Mouse (Mus musculus): ENCODE data around the gene Sync.

The Sync gene

DNA sequence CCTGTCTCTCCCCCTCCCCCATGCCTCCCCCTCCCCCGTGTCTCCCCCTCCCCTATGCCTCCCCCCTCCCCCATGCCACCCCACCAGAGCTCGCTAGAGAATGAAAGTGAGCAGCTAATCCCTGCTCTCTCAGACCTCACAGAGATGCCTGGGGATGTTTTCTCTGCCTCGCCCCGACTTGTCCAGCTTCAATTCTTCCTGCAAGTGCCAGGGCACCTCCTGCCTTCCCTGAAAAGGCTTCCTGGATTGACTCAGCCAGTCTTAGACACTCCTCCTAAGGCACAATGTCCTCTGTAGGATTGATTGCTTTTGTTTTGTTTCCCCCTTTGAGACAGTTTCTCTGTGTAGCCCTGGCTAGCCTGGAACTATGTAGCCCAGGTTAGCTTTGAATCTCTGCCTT lies 26.2 kb upstream of the Sync start, which contains the start of gene C77080:
C77080 (minus strand) TSS at position 209 of the 400 bp plus-strand sequence.
- no peak for DNase-seq (ENCODE audit: low read depth, low spot score)

DNA sequence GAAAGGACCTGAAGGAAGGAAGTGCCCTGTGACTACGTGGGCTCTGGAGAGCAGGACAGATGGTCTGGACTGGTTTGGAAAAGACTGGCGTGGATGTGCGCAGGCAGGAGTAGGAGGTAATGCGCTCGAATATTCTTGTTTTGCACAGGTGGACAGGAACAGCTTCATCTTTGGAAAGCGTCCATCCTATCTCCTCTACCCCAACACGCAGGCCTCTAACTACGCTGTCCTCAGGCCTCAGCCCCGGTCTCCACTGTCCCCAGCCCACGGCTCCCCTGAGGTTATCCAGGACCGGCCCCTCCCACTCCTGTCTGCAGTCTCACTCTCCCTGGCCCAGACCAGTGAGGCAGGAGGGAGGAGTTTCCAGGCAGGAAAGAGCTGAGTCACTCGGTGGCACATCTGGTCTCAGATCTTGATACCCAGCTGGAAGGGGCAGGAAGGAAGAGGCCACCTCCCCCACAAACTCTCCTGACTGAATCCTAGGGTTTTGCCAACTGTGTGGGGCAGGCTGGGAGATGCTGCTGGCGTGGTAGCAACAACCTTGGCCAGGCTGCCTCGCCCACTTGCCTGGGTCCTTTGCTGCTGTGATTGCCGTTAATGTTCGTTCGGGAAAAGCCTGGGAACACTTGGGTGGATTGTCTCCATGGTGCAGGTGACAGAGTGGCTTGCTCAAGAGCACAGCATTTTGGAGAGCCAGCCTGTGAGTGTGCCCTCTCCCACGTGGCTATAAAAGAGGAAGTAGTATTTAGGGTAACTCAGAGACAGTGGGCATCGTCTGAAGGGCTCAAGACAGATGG lies 24.0 kb upstream of the Sync start:
- peak; percentile 64 for DNase-seq (ENCODE audit: low read depth, low spot score)

DNA sequence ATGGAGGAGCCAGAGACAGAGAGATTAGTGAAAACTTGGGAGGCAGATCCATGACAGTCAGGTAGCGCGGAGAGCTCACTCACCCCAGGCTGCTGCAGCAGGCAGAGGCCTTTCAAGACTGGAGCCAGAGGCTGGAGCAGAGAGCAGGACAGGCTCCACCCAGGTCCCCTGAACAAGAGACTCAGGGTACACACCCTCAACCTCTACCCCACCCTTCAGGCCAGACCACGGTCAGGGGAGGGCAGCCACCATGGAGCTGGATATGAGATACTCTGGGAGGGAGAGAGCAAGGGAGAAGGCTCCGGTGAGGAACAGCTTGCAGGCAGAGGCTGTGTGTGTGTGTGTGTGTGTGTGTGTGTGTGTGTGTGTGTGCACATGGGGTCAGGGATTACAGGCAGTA lies 21.2 kb upstream of the Sync start:
- DNase-seq (ENCODE audit: low read depth, low spot score) = no peak

DNA sequence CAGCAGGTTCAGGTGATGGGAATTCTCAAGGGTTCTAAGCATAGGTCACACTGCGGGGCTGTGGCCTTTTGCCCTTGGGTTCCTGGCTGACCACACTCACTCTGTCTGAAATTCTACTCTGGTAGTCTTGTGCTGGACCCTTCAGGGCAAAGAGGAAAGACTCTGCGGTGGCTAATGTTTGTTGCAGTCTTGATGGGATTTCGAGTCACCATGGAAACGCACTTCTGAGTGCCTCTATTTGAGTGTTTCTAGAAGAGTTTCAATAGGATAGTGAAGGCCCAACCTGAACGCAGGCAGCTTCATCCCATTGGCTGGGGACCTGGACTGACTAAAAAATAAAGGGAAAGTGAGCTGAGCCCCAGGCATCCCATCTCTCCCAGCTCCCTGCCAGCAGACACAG lies 20.6 kb upstream of the Sync start:
- DNase-seq (ENCODE audit: low read depth, low spot score) = no peak

DNA sequence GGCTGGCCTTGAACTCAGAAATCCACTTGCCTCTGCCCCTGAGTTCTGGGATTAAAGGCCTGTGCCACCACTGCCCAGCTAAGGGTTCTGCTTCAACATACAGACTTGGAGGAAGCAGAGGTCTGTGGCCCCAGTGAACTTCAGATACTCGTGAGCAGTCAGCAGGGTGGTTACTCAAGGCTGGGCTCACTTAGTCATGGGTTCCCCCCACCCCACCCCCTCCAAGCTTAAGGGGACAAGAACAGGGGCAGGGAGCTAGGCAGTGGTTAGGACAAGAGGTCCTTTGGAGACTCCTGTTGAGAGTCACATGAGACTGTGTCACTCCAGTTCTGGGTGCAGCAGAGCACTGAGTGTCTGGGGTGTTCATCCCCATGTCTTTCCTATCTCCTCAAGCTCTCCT lies 18.7 kb upstream of the Sync start:
- DNase-seq (ENCODE audit: low read depth, low spot score) = no peak

DNA sequence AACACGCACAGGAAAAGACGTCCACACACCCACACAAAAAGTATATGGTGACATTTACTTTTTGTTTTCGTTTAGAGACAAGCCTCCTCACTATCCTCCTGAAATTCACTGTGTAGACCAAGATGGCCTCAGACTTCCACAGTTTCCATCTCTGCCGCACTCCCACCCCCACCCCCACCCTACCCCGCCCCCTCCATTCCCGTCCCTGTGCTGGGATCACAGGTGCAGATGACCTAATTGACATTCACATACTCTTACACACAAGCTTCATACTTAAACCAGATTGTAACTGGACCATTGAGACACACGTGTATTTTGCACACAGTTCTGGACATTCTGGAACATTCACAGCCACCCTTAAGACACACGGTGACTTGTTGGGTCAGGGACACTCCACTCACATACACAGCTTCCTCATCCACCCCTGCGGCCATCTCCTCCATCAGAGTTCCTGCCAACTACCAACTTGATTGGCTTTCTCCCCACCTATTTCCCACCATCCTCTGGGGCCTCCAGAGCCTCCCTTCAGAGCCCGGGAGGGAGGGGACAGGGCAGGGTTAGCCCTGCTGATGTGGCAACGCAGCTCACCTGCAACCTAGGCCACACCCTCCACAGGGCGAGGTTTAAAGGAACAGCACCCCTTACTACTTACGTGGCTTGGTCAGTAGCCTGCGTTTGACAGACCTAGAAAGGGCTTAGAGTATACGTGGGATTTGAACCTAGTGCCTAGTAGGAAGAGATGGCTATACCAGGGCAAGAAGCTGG lies 15.2 kb upstream of the Sync start:
- DNase-seq (ENCODE audit: low read depth, low spot score) = peak; percentile 83

DNA sequence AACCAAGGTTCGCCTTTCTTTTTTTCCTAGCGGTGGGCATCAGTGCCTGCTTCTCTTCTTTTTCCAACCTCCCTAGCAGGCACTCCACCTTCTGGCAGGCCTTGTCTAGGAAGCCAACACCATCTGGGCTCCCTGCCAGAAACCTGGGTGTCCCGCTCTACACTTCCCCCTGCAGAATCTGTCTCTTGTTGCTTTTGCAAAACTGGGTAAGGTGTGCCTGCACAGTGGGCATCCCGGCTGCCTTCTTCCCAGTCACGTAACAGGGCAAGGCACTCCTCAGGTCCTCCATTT lies 14.7 kb upstream of the Sync start:
- peak; percentile 34 for DNase-seq (ENCODE audit: low read depth, low spot score)

DNA sequence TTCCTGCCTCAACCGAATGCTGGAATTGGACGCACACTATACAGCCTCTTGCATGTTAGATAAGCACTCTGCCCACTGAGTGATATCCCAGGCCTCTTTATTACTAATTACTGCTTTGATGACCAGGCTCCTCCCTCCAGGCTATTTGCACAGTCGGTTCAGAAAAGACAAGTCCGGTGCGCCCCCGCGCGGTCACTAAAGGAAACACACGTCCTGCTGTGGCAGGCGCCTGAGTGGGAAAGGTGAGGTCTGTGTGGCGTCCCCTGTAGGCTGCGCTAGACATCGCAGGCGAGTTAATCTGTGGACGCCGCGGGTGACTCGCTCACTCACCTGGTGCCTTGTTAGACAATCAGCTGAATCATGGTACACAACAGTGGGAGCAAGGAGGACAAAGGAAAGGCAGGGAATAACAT lies 11.0 kb upstream of the Sync start:
- DNase-seq (ENCODE audit: low read depth, low spot score) = peak; percentile 90

DNA sequence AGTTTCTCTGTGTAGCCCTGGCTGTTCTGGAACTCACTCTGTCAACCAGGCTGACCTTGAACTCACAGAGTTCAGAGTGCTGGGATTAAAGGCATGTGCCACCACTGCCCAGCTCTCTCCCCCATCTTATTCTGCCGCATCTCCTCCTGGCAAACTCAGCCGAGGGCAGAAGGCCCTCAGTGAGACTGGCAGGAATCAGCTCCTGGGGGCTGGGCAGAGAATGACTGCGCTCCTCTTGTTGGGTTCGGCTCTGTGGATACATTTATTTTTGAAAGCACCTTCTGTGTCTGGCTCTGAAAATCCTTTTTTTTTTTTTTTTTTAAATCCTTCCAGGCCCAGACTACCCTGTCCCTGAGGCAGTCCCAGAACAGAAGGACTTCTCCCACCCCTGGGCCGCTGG lies 4.6 kb upstream of the Sync start:
- no peak for DNase-seq (ENCODE audit: low read depth, low spot score)

DNA sequence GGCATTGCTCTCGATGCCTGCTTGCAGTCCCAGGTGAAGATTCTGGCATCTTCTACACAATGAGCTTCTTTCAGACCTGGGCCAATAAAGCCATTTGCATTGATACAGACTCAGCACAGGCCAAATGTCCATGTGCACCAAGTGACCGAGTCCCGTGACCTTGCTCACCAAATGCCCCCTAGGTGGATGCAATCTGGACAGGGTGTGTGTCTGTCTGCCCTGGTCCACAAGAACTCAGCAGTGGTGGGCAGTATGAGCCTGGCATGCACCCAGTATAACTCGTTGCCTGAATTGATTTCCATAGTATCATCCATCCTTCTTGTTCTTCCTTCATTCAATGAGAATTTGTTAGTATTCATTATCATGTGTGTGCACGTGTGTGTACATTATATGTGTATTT lies 4.2 kb upstream of the Sync start:
- DNase-seq (ENCODE audit: low read depth, low spot score) = no peak

DNA sequence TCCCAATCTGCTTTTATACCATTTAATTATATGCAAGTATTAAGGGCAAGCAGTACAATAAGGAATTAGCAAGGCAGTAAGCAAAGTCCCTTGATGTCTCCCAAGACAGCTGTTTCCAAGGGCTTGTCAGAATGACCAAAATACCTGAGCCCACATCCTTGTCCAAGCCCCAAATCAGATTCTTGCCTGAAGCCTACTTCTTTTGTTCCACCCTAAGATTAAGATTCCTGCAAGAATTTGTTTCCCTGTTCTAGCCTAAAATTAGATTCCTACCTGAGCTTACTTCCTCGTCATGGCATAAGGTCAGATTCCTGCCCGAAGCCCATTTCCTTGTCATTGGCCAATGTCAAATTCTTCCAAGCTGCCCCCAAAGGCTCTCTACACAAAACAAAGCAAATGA lies 2.7 kb upstream of the Sync start:
- DNase-seq (ENCODE audit: low read depth, low spot score) = no peak

DNA sequence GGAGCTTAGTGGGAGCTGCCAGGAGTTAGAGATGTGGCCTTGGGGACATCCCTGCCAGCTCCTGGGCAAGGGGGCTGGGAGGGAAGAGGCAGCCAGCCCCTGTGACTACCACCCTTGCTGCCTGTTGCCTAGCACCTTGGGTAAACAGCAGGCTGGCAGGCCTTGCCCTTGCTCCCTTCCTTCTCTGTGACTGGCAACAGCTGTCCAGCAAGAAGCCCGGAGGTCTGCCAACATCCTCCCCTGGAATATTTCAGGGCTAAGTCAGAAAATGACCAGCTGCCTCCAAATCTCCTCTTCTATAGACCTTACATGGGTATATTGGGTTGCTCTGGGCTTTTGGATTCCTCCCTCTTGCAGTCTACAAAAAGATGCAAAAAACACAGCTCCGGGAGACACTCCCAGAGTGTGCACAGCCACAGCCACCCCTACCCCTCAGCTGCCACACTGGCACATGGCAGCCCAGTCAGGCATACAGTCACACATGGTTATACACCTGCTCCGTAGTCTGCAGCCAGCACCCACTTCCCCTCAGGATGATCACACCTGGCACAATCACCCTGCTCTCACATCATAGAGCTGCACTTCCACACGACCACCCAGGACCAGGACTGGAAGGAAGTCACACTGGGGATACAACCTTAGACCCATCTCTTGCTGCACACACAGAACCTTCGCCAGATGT lies 1.3 kb upstream of the Sync start:
- no peak for DNase-seq (ENCODE audit: low read depth, low spot score)

DNA sequence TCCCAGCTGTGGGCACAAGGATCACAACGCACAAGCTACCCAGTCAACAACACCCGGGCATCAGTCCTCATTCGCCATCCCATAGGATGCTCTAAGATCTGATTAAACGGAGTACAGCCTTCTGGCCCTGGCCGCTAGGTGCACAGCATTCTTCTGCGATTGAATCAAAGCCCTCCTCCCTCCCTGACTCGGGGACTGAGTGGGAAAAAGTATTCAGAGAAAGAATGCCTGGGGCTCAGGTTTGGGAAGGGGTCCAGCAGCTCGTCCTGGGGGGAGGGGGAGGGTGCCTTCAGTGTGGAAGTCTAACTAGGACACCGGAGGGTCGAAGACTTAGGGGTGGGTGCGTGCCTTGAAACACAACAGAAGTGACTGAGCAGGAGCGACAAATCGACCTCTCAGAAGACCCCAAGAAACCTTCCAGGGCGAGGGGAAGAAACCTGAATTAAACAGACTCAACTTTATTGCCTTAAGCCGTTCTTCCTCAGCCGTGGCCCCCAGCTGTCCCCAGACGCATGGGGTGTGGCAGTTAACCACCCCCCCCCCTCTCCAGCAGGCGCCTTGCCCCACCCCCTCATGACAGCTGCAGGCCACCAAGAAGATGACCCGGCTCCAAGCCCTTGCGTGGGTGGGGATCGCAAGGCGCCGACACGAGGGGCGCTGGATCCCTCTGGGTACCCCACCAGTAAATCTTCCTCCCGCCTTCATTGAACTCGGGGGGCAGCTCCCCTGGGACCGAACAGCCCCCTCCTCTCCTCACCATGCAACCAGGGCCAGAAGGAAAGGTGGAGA lies 540 bp upstream of the Sync start:
- DNase-seq (ENCODE audit: low read depth, low spot score) = no peak

DNA sequence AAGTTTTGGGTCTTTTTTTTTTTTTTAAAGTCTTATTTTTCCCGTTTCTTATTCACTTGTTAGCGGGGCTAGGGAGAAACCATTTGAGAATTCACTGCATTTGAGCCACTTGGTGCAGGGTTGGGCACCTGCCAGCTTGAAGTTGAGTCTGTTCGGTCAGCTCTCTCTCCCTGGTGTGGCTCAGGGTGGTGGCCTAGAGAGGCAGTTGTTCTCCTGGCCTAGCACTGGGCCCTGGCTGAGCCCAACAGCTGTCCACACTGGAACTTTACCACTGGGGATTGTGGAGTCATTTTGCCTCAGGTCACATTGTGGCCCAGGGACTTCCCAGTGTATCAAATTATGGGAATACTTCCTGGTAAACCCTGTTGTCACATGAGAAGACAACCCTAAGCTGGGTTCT lies 650 bp downstream of the Sync start:
- no peak for DNase-seq (ENCODE audit: low read depth, low spot score)

DNA sequence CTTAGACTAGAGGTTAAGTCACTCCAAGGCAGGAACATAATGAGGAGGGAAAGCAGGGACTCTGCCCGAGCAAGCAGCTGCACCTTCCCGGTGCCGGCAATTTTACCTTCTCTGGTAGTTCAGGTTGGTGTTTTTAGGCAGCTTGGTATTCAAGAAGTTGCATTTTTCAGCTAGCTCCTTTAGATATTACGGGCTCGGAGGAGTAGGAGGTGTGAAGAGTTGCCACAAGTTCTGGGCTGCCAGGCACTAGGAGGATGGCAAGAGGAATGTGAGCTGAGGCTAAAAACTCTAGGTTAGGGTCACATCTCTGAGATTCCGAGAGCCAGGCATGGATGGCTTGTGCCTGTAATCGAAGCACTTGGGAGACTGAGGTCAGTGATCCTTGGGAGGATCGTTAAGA lies 2.3 kb downstream of the Sync start:
- no peak for DNase-seq (ENCODE audit: low read depth, low spot score)

DNA sequence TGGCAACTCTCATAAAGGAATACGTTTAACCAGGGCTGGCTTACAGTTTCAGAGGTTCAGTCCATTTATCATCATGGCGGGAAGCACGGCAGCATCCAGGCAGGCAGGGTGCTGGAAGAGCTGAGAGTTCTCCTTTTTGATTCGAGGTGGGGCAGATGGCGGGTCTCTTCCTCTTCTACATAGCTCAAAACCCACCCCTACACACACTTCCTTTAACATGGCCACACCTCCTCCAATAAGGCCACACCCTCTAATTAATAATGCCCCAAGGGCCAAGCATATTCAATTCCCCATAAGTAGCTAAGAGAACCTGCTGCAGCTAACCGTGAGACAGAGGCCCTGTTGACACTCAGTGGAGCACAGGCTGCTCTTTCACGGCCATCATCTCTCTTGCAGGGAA lies 5.4 kb downstream of the Sync start:
- DNase-seq (ENCODE audit: low read depth, low spot score) = no peak

DNA sequence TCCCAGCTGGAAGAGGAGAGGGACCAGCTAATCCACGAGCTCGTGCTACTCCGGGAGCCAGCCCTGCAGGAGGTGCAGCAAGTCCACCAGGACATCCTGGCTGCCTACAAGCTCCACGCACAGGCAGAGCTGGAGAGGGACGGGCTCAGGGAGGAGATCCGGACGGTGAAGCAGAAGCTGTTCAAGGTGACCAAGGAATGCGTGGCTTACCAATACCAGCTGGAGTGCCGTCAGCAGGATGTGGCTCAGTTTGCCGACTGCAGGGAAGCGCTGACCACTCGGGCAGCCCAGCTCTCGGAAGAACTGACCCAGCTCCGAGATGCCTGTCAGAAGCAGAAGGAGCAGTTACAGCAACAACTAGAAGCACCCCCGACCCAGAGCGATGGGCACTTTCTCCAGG lies 6.3 kb downstream of the Sync start:
- no peak for DNase-seq (ENCODE audit: low read depth, low spot score)

DNA sequence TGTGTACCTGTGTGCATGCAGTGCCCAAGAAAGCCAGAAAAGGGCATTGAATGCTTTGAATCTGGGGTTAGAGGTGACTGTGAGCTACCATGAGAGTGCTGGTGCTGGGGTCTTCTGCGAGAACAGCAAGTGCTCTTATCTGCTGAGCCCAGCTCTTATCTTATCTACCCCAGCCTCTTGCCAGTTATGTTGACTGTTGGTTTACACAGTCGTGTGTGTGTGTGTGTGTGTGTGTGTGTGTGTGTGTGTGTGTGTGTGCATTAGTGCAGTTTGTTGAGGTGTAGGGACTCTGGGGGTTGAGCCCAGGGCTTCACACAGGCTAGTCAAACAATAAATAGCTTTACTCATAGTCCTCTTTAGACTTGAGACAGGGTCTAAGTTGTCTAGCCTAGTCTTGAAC lies 7.8 kb downstream of the Sync start:
- no peak for DNase-seq (ENCODE audit: low read depth, low spot score)

DNA sequence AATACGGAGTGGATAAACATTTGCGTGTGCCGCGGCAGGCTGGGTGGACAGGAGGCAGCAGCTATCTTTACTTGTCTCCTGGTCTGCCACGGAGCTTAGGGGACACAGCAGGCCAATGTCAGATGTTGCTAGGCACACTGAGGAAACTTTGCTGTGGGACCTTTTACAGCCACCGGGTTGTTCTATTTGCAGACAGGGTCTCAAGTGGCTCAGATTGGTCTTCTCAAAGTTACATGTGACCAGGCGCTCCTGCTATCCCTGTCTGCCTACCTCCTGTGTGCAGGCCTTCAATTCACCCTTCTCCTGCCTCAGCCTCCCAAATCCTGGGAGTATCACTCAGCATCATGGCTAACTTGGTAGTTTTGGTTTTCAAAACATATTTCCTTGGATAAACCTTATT lies 8.6 kb downstream of the Sync start:
- DNase-seq (ENCODE audit: low read depth, low spot score) = no peak

DNA sequence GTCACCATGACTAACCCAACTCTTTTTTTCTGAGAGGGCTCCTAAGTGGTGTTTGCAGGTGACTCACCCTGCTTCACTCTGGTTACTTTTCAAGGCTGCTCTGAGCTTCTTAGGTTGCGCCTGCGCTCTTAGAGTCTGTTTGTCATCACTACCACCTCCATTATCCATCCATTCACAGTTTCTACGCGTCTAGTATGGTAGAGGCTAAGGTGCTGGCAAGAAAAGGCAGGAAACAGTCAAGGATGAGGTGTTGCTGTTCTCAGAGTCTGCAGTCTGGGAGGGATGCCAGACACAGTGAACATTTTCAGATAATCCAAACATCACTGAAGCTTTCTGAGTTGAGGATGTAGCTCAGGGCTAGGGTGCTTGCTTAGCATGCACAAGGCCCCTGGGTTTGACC lies 10.3 kb downstream of the Sync start:
- no peak for DNase-seq (ENCODE audit: low read depth, low spot score)

DNA sequence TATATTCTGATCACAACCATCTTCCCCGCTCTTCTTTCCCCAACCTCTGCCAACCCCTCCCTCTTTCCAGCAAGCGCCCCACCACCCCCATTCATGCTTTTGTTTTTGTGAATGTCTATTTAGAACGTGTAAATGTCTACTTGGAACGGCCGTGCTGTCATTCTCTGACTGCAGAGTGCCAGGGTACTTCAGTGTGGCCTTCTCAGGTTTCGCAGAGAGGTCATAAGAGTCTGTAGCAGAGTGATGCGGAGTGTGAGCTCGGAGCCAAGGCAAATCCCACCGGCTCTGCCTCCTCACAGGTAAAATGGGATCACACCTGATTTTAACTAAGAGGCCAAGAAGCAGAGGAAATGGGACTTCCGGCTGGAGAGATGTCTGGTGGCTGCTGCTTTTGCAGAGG lies 11.7 kb downstream of the Sync start:
- no peak for DNase-seq (ENCODE audit: low read depth, low spot score)

DNA sequence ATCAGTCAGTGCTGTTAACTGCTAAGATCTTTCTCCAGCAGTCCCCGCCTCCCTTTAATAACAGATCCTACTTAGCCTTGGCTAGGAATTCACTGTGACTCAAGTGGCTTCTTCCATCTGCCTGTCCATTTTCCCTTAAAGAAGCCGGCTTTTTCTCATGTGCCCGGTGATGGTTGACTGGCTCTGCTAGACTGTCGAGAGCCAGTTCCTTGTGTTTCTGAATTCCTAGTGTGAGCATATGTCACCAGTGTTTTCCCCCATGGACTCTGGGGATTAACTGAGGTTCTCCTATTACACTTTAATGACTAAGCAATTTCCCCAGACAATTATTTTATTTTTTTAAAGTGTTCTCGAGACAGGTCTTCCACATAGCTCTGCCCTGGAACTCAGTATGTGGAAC lies 16.0 kb downstream of the Sync start:
- no peak for DNase-seq (ENCODE audit: low read depth, low spot score)

Measured in CD4-positive helper T cell, adult 2 months (primary cell).